8 mouse cellular contexts compared by ENCODE assay signal in the genomic region with DNA sequence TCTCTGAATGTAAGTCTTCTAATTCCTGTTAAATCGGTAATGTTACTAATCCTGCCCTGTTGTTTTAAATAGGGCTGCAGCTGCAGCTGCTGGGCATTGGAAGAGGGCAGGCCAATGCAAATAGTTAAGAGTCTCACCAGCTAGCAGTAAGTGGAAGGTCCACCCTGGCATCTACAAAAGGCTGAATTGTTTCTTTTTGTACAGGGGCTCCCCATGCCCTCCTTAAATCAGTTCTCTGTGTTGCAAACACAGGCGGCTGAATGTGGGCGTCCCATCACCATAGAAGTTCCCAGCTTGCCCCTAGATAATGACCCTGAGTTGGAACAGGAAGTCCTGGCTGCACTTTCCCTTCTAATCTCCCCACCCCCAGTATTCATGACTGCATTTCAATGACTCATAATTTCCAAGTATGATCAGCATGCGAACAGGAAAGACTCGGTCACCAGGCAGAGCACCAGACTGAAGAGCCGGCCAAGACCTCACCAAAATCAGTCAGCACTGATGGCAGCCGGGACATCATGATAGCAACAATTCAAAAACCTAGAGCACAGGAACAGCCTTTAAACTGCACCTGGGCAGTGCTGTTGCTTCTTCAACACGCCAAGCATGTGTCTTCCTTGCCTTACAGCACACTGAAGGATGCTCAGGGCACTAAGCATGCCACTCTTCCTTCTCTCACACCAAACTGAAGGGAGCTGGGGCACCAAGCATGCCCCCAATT.
DNase-seq lines count a peak whose midpoint lies in the region; ATAC-seq and TF ChIP-seq lines count a peak whose summit lies in the region.

No protein-coding gene starts in this region.

- H3K27me3 ChIP-seq in heart, embryonic 10.5 days (ENCODE audit: insufficient read depth, poor library complexity, severe bottlenecking): no peaks in the 10 kb centered on the region
- no peaks in the 10 kb centered on the region for H3K27me3 ChIP-seq in neural tube, embryonic 15.5 days (replicated peaks)

- no peak for TF ChIP-seq POLR2A in bone marrow macrophage, adult 2 months (IDR thresholded peaks at IDR 0.05; ENCODE audit: borderline replicate concordance, low read depth, low read length)

- peaks cover 52% of the 10 kb centered on the region for H3K4me1 ChIP-seq in bone marrow macrophage, adult 2 months (ENCODE audit: control insufficient read depth, insufficient read depth, low read length)
- peaks cover 16% of the 10 kb centered on the region for H3K4me1 ChIP-seq in heart, embryonic 10.5 days
- H3K4me1 ChIP-seq in neural tube, embryonic 15.5 days: peaks cover 3% of the 10 kb centered on the region; the same call in 1 of the 2 replicates

- 51% methylated on average over 8 of the region's 8 CpGs for WGBS in heart, embryonic 10.5 days
- WGBS in neural tube, embryonic 15.5 days: 56% methylated on average over 8 of the region's 8 CpGs

- no peak overlapping the region for H3K9ac ChIP-seq in neural tube, embryonic 15.5 days (replicated peaks)

- H3K36me3 ChIP-seq in heart, embryonic 10.5 days: no peaks in the 10 kb centered on the region
- no peaks in the 10 kb centered on the region for H3K36me3 ChIP-seq in neural tube, embryonic 15.5 days

- ATAC-seq in neural tube, embryonic 15.5 days (ENCODE audit: low FRiP score): no peak

- peak overlapping the region; percentile 94 for H3K27ac ChIP-seq in bone marrow macrophage, adult 2 months (ENCODE audit: insufficient read depth, low read depth, low read length)
- peak overlapping the region; percentile 13; the same call in 1 of the 2 replicates for H3K27ac ChIP-seq in heart, embryonic 10.5 days
- H3K27ac ChIP-seq in neural tube, embryonic 15.5 days (replicated peaks): no peak overlapping the region

- no peaks in the 10 kb centered on the region for H3K9me3 ChIP-seq in heart, embryonic 10.5 days
- no peaks in the 10 kb centered on the region for H3K9me3 ChIP-seq in neural tube, embryonic 15.5 days (replicated peaks)

- no peak overlapping the region for H3K4me2 ChIP-seq in neural tube, embryonic 15.5 days

- no peak for TF ChIP-seq CTCF in bone marrow macrophage, adult 2 months (IDR thresholded peaks at IDR 0.05; ENCODE audit: low read depth, low read length)

- intact Hi-C loops in left cerebral cortex, postnatal 36 days (cut with DNase I): no loop called here

- DNase-seq in gastrocnemius, adult 18-20 months (ENCODE audit: low spot score): peak; percentile 82
- no peak for DNase-seq in gastrocnemius, postnatal 10 days
- DNase-seq in heart, embryonic 10.5 days (ENCODE audit: low spot score): peak; percentile 58
- DNase-seq in kidney, postnatal 14 days: peak; percentile 74
- DNase-seq in naive thymus-derived CD4-positive, alpha-beta T cell, adult 2 months (ENCODE audit: low read depth): peak; percentile 80
- no peak for DNase-seq in left cerebral cortex, postnatal 36 days (ENCODE audit: low spot score in 2 of 2)

- H3K4me3 ChIP-seq in bone marrow macrophage, adult 2 months (ENCODE audit: insufficient read depth, low read length): no peak overlapping the region
- no peak overlapping the region for H3K4me3 ChIP-seq in heart, embryonic 10.5 days
- H3K4me3 ChIP-seq in neural tube, embryonic 15.5 days (replicated peaks): no peak overlapping the region

Comparison
In these comparisons a context has a peak if more than half of its experiments do, and no peak if none do; other contexts are left out.
1. DNase-seq: peak in gastrocnemius, adult 18-20 months (single experiment), heart, embryonic 10.5 days (single experiment), kidney, postnatal 14 days (single experiment) and naive thymus-derived CD4-positive, alpha-beta T cell, adult 2 months (single experiment); none in gastrocnemius, postnatal 10 days (single experiment) and left cerebral cortex, postnatal 36 days (0 of 2).